ENCODE assay signal across 7 mouse cellular contexts in genomic region chr7:121033856-121034652, GRCm38 (mm10). TPM values are rescaled to one million over a fixed set of nuclear protein-coding genes. Genes with fewer than 3 reads are reported as not detected.
DNase-seq lines count a peak whose midpoint lies in the region; ATAC-seq lines count a peak whose summit lies in the region.

Gene Mettl9 (plus strand): TSS chr7:121034445.

- H3K27ac ChIP-seq in embryonic facial prominence, embryonic 11.5 days (replicated peaks; ENCODE audit: low read depth, low read length), result peak within 1 kb of the TSS; percentile 97
- H3K27ac ChIP-seq in limb, embryonic 11.5 days (replicated peaks; ENCODE audit: low read depth, low read length), result peak within 1 kb of the TSS; percentile 97
- peak within 1 kb of the TSS; percentile 99 for H3K27ac ChIP-seq in midbrain, embryonic 14.5 days (replicated peaks; ENCODE audit: low read depth, low read length)

- peak within 1 kb of the TSS; percentile 60 for H3K4me2 ChIP-seq in embryonic facial prominence, embryonic 11.5 days (ENCODE audit: low read depth, low read length)
- peak within 1 kb of the TSS; percentile 74 for H3K4me2 ChIP-seq in limb, embryonic 11.5 days (ENCODE audit: low read depth, severe bottlenecking)
- H3K4me2 ChIP-seq in midbrain, embryonic 14.5 days (ENCODE audit: low read length), result peak within 1 kb of the TSS; percentile 76

- H3K27me3 ChIP-seq in embryonic facial prominence, embryonic 11.5 days (ENCODE audit: control insufficient read depth, insufficient read depth, low read length), result no peaks in the 10 kb centered on the region
- H3K27me3 ChIP-seq in limb, embryonic 11.5 days (ENCODE audit: control insufficient read depth, insufficient read depth, low read length), result no peaks in the 10 kb centered on the region
- no peaks in the 10 kb centered on the region for H3K27me3 ChIP-seq in midbrain, embryonic 14.5 days (ENCODE audit: control insufficient read depth, insufficient read depth, low read length)

- WGBS in embryonic facial prominence, embryonic 11.5 days, result 2% methylated on average over 41 of the region's 43 CpGs
- WGBS in limb, embryonic 11.5 days, result 2% methylated on average over 40 of the region's 43 CpGs
- WGBS in midbrain, embryonic 14.5 days, result 2% methylated on average over 40 of the region's 43 CpGs

- no peaks in the 10 kb centered on the region for H3K9me3 ChIP-seq in embryonic facial prominence, embryonic 11.5 days (replicated peaks; ENCODE audit: control insufficient read depth, low read length)
- no peaks in the 10 kb centered on the region for H3K9me3 ChIP-seq in limb, embryonic 11.5 days (ENCODE audit: control insufficient read depth, low read length)
- no peaks in the 10 kb centered on the region for H3K9me3 ChIP-seq in midbrain, embryonic 14.5 days (ENCODE audit: control insufficient read depth, low read length)

- H3K36me3 ChIP-seq in embryonic facial prominence, embryonic 11.5 days (replicated peaks; ENCODE audit: control insufficient read depth, insufficient read depth, low read depth, low read length), result no peaks in the 10 kb centered on the region
- H3K36me3 ChIP-seq in limb, embryonic 11.5 days (ENCODE audit: control insufficient read depth, insufficient read depth, low read length), result no peaks in the 10 kb centered on the region
- H3K36me3 ChIP-seq in midbrain, embryonic 14.5 days (ENCODE audit: control insufficient read depth, insufficient read depth, low read length), result no peaks in the 10 kb centered on the region

- H3K4me3 ChIP-seq in embryonic facial prominence, embryonic 11.5 days (ENCODE audit: low read depth, low read length), result peak within 1 kb of the TSS; percentile 98
- peak within 1 kb of the TSS; percentile 97 for H3K4me3 ChIP-seq in limb, embryonic 11.5 days (ENCODE audit: low read depth, low read length)
- H3K4me3 ChIP-seq in midbrain, embryonic 14.5 days (replicated peaks; ENCODE audit: low read depth, low read length), result peak within 1 kb of the TSS; percentile 94

- DNase-seq in adrenal gland, postnatal 14 days, result peak; percentile 98
- DNase-seq in embryonic facial prominence, embryonic 11.5 days (ENCODE audit: low spot score), result peak; percentile 97
- peak; percentile 100 for DNase-seq in heart, adult 11 months
- peak; percentile 91 for DNase-seq in kidney, adult 18-20 months
- DNase-seq in limb, embryonic 11.5 days (ENCODE audit: low spot score), result peak; percentile 99
- DNase-seq in midbrain, embryonic 14.5 days, result peak; percentile 97
- DNase-seq in spleen, adult 18-20 months, result peak; percentile 83 to 84

- H3K4me1 ChIP-seq in embryonic facial prominence, embryonic 11.5 days (ENCODE audit: control insufficient read depth, insufficient read depth, low read length), result no peaks in the 10 kb centered on the region
- peaks cover 14% of the 10 kb centered on the region for H3K4me1 ChIP-seq in limb, embryonic 11.5 days (ENCODE audit: control insufficient read depth, insufficient read depth, low read length)
- peaks cover 29% of the 10 kb centered on the region for H3K4me1 ChIP-seq in midbrain, embryonic 14.5 days (ENCODE audit: control insufficient read depth, insufficient read depth, low read length)

- peak within 1 kb of the TSS; percentile 100 for H3K9ac ChIP-seq in embryonic facial prominence, embryonic 11.5 days (replicated peaks; ENCODE audit: low read length)
- H3K9ac ChIP-seq in limb, embryonic 11.5 days (ENCODE audit: low read length), result peak within 1 kb of the TSS; percentile 100
- H3K9ac ChIP-seq in midbrain, embryonic 14.5 days (replicated peaks; ENCODE audit: low read length), result peak within 1 kb of the TSS; percentile 98

- ATAC-seq in embryonic facial prominence, embryonic 11.5 days (replicated peaks; ENCODE audit: insufficient number of reproducible peaks, low FRiP score, low TSS enrichment, low read depth), result peak; percentile 97
- peak; percentile 95 for ATAC-seq in limb, embryonic 11.5 days (ENCODE audit: insufficient number of reproducible peaks, low FRiP score, low TSS enrichment, low read depth)
- ATAC-seq in midbrain, embryonic 14.5 days (ENCODE audit: low FRiP score, low TSS enrichment), result peak; percentile 97

RNA-seq across cellular contexts. Expression of gene Mettl9, which starts in this region (rescaled TPM):
- 104 TPM in 2 replicates for total RNA-seq in adrenal gland, postnatal 14 days (2021)
- polyA plus RNA-seq in embryonic facial prominence, embryonic 11.5 days (2014; fragmentation: Nextera tagmentation; extraction: Ambion mirVana), result 272 and 293 TPM in 2 replicates
- 294 and 297 TPM in 2 replicates for polyA plus RNA-seq in limb, embryonic 11.5 days (2014; fragmentation: Nextera tagmentation; extraction: Ambion mirVana)
- polyA plus RNA-seq in midbrain, embryonic 14.5 days (2014; fragmentation: Nextera tagmentation; extraction: Ambion mirVana), result 209 and 227 TPM in 2 replicates

Comparison
In these comparisons a context has a peak if more than half of its experiments do, and no peak if none do; other contexts are left out.
1. Peak in every context shown above with its lines: DNase-seq, ATAC-seq, H3K4me3 ChIP-seq and H3K27ac ChIP-seq.